Mouse (Mus musculus) forebrain, embryonic 13.5 days (tissue): ENCODE measurements around the gene Urgcp. TPM values are rescaled to one million over a fixed set of nuclear protein-coding genes. Genes with fewer than 3 reads are reported as not detected.
A peak's percentile ranks its signal among the peaks of the same experiment; 100 is the strongest.
"Not testable (repeated sequence)": the region's sequence is repeated elsewhere in the genome, so short reads cannot be mapped to it uniquely, and the experiment has no call there.

Experiments used
- ATAC-seq: fragments of 200-750 bp; cut with Nextera tagmentation; 2 replicates; pipeline ENCODE4 v1.8.0; 2017
- H3K27ac ChIP-seq: fragments of 300-500 bp; sonication (generic); 2 replicates; pipeline ENCODE4 v1.5.1; 2015; ENCODE audit warnings: inconsistent platforms, mild to moderate bottlenecking, moderate library complexity
- H3K27me3 ChIP-seq: fragments of 300-500 bp; sonication (generic); 2 replicates; pipeline ENCODE4 v1.6.1; 2015; ENCODE audit warnings: mild to moderate bottlenecking, inconsistent platforms
- H3K36me3 ChIP-seq: fragments of 300-500 bp; sonication (generic); 2 replicates; pipeline ENCODE4 v1.6.1; 2015; ENCODE audit warnings: mild to moderate bottlenecking, inconsistent platforms; ENCODE audit not compliant: poor library complexity, severe bottlenecking
- H3K4me1 ChIP-seq: fragments of 300-500 bp; sonication (generic); 2 replicates; pipeline ENCODE4 v1.6.1; 2015; ENCODE audit warnings: inconsistent platforms
- H3K4me2 ChIP-seq: fragments of 300-500 bp; sonication (generic); 2 replicates; pipeline ENCODE4 v1.6.1; 2015; ENCODE audit warnings: inconsistent platforms, mild to moderate bottlenecking, moderate library complexity
- H3K4me3 ChIP-seq: fragments of 300-500 bp; sonication (generic); 2 replicates; pipeline ENCODE4 v1.5.1; 2015; ENCODE audit warnings: mild to moderate bottlenecking, inconsistent platforms
- H3K9ac ChIP-seq: fragments of 300-500 bp; sonication (generic); 2 replicates; pipeline ENCODE4 v1.6.1; 2015; ENCODE audit warnings: mild to moderate bottlenecking, inconsistent platforms
- H3K9me3 ChIP-seq: fragments of 300-500 bp; sonication (generic); replicated peaks from 2 replicates; pipeline ENCODE4 v1.6.1; 2016; ENCODE audit warnings: inconsistent platforms
- WGBS: fragments of 180-500 bp; shearing (Covaris S2); methylation state at CpG from one replicate; pipeline ENCODE4 v1.1.7; 2015; 5-methylcytosine and 5-hydroxymethylcytosine counted together
- polyA plus RNA-seq: library from polyadenylated mRNA; unstranded; fragments of >200 nt; fragmentation: Nextera tagmentation; extraction: Ambion mirVana; gene quantifications from 2 replicates; pipeline ENCODE4 v1.2.1, GENCODE M21; 2015

Urgcp gene
- polyA plus RNA-seq, result 24.9 and 25.7 TPM in 2 replicates

GRCm38 (mm10) chr11:5761820-5762632 lies at the start of gene Urgcp:
Urgcp (minus strand) TSS chr11:5762376.
- ATAC-seq, result peak; percentile 98
- WGBS, result under 1% methylated on average over 67 of the region's 68 CpGs
- Histone ChIP-seq H3K4me1 (peaks cover 15% of the 10 kb centered on the region), H3K4me2 (peak within 1 kb of the TSS; percentile 69), H3K27ac (peak within 1 kb of the TSS; percentile 93), H3K4me3 (peak within 1 kb of the TSS; percentile 83), H3K36me3 (0 out of 2 replicates have a peak, but pooled peaks cover 7% of the 10 kb centered on the region), H3K9me3 (no peaks in the 10 kb centered on the region), H3K27me3 (no peaks in the 10 kb centered on the region), H3K9ac (peak within 1 kb of the TSS; percentile 89)

DNA sequence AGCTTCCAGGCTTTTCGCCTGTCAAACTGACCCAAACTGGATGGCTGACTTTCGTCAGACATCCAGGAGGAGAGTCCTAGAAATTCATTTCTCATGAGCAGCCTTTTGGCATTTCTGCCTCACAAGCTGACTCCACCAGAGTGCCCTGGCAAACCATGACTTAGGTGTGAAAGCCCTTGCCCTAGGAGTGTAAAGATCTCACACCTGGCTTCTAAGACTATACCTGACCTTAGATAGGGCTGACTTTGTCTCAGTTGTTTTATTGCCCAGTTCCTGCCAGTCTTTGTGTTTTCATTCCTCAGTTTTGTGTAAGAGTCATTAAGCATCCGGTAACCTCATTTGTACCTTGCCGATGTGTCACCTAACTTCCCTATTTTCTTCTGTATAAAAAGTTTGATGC lies 47.3 kb upstream of the Urgcp start:
- not testable (repeated sequence) for H3K36me3 ChIP-seq, H3K4me1 ChIP-seq, H3K27me3 ChIP-seq, H3K4me3 ChIP-seq, H3K9me3 ChIP-seq, H3K9ac ChIP-seq, ATAC-seq, H3K4me2 ChIP-seq, H3K27ac ChIP-seq
- 93% methylated on average over 4 of the region's 4 CpGs for WGBS

- no peaks in the 10 kb centered on the region for H3K27me3 ChIP-seq
- 85% methylated on average over 9 of the region's 9 CpGs for whole genome bisulfite sequencing
- H3K4me1 ChIP-seq, result 0 out of 2 replicates have a peak, but pooled peaks cover 6% of the 10 kb centered on the region
- H3K9me3 ChIP-seq, result no peaks in the 10 kb centered on the region
- ATAC-seq, result no peak
- no peak overlapping the region for H3K9ac ChIP-seq
- no peaks in the 10 kb centered on the region for H3K36me3 ChIP-seq
- H3K27ac ChIP-seq, result no peak overlapping the region
- no peak overlapping the region for H3K4me2 ChIP-seq
- no peak overlapping the region for H3K4me3 ChIP-seq
Measured at GRCm38 (mm10) chr11:5807956-5808355, 45.8 kb upstream of the Urgcp start.

GRCm38 (mm10) chr11:5805711-5806110 lies 43.5 kb upstream of the Urgcp start:
- 87% methylated on average over 3 of the region's 3 CpGs for WGBS
- Histone ChIP-seq H3K4me2 (no peak overlapping the region), H3K4me1 (0 out of 2 replicates have a peak, but pooled peaks cover 6% of the 10 kb centered on the region), H3K27ac (no peak overlapping the region), H3K4me3 (no peak overlapping the region), H3K9me3 (no peaks in the 10 kb centered on the region), H3K27me3 (no peaks in the 10 kb centered on the region), H3K9ac (no peak overlapping the region), H3K36me3 (peaks cover 11% of the 10 kb centered on the region)
- ATAC-seq, result no peak

GRCm38 (mm10) chr11:5804174-5804573 lies 42.0 kb upstream of the Urgcp start:
- no peak overlapping the region for H3K4me3 ChIP-seq
- no peak overlapping the region for H3K4me2 ChIP-seq
- ATAC-seq, result no peak
- H3K27ac ChIP-seq, result no peak overlapping the region
- WGBS, result 73% methylated on average over 5 of the region's 5 CpGs
- 0 out of 2 replicates have a peak, but pooled peaks cover 6% of the 10 kb centered on the region for H3K4me1 ChIP-seq
- no peak overlapping the region for H3K9ac ChIP-seq
- no peaks in the 10 kb centered on the region for H3K27me3 ChIP-seq
- peaks cover 27% of the 10 kb centered on the region for H3K36me3 ChIP-seq
- no peaks in the 10 kb centered on the region for H3K9me3 ChIP-seq

- H3K4me3 ChIP-seq, result no peak within 1 kb of the TSS
- WGBS, result 51% methylated on average over 8 of the region's 8 CpGs
- no peak within 1 kb of the TSS for H3K9ac ChIP-seq
- no peaks in the 10 kb centered on the region for H3K27me3 ChIP-seq
- H3K4me2 ChIP-seq, result no peak within 1 kb of the TSS
- H3K27ac ChIP-seq, result no peak within 1 kb of the TSS
- peaks cover 33% of the 10 kb centered on the region for H3K36me3 ChIP-seq
- no peaks in the 10 kb centered on the region for H3K9me3 ChIP-seq
- 0 out of 2 replicates have a peak, but pooled peaks cover 6% of the 10 kb centered on the region for H3K4me1 ChIP-seq
- ATAC-seq, result peak; percentile 12; the same call in 1 of the 2 replicates
Measured at GRCm38 (mm10) chr11:5803551-5803981, 41.4 kb upstream of the Urgcp start, which contains the start of gene Pgam2. Pgam2 (minus strand) TSS chr11:5803733.

GRCm38 (mm10) chr11:5802457-5803217 lies 40.5 kb upstream of the Urgcp start:
- Histone ChIP-seq H3K36me3 (peaks cover 41% of the 10 kb centered on the region), H3K4me1 (0 out of 2 replicates have a peak, but pooled peaks cover 6% of the 10 kb centered on the region), H3K27ac (no peak overlapping the region), H3K27me3 (no peaks in the 10 kb centered on the region), H3K4me2 (no peak overlapping the region), H3K4me3 (no peak overlapping the region), H3K9ac (no peak overlapping the region), H3K9me3 (no peaks in the 10 kb centered on the region)
- WGBS, result 75% methylated on average over 8 of the region's 8 CpGs
- peak; percentile 20; the same call in 1 of the 2 replicates for ATAC-seq

DNA sequence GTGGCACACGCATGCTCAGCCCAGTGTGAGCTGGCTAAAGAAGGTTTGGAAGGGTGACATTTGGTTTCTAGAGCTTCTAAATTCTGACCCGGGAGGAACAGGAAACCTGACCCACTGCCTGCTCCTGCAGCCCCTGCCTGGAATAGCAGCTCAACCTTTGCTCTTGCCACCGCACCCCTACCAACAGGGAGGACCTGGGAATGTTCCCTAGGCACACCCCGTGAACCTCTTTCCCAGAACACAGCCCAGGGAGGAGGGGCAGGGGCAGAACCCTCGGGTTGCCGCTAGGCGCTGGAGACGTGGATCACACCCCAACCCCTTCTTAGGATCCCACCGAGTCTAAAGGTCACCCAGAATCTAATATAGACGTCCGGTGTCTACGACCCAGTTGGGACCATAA lies 39.8 kb upstream of the Urgcp start:
- H3K36me3 ChIP-seq, result peaks cover 47% of the 10 kb centered on the region
- H3K4me3 ChIP-seq, result no peak overlapping the region
- H3K4me2 ChIP-seq, result no peak overlapping the region
- H3K27me3 ChIP-seq, result no peaks in the 10 kb centered on the region
- 0 out of 2 replicates have a peak, but pooled peaks cover 6% of the 10 kb centered on the region for H3K4me1 ChIP-seq
- H3K27ac ChIP-seq, result no peak overlapping the region
- no peak overlapping the region for H3K9ac ChIP-seq
- no peaks in the 10 kb centered on the region for H3K9me3 ChIP-seq
- WGBS, result 77% methylated on average over 12 of the region's 12 CpGs
- ATAC-seq, result 0 out of 2 replicates have a peak, but pooled peaks have one; percentile 11

GRCm38 (mm10) chr11:5801511-5801910 lies 39.3 kb upstream of the Urgcp start:
- H3K4me1 ChIP-seq, result 0 out of 2 replicates have a peak, but pooled peaks cover 6% of the 10 kb centered on the region
- no peaks in the 10 kb centered on the region for H3K27me3 ChIP-seq
- H3K4me3 ChIP-seq, result no peak overlapping the region
- no peak overlapping the region for H3K9ac ChIP-seq
- no peak for ATAC-seq
- WGBS, result 95% methylated on average over 16 of the region's 16 CpGs
- peaks cover 52% of the 10 kb centered on the region for H3K36me3 ChIP-seq
- no peak overlapping the region for H3K4me2 ChIP-seq
- no peak overlapping the region for H3K27ac ChIP-seq
- H3K9me3 ChIP-seq, result no peaks in the 10 kb centered on the region

GRCm38 (mm10) chr11:5799621-5800490 lies 37.7 kb upstream of the Urgcp start:
- no peak for ATAC-seq
- Histone ChIP-seq H3K4me3 (no peak overlapping the region), H3K36me3 (peaks cover 69% of the 10 kb centered on the region), H3K27me3 (no peaks in the 10 kb centered on the region), H3K4me2 (no peak overlapping the region), H3K9ac (no peak overlapping the region), H3K9me3 (no peaks in the 10 kb centered on the region), H3K27ac (no peak overlapping the region), H3K4me1 (0 out of 2 replicates have a peak, but pooled peaks cover 6% of the 10 kb centered on the region)
- 88% methylated on average over 17 of the region's 17 CpGs for WGBS

- Histone ChIP-seq H3K27ac (no peak overlapping the region), H3K36me3 (peaks cover 85% of the 10 kb centered on the region), H3K27me3 (no peaks in the 10 kb centered on the region), H3K4me3 (no peak overlapping the region), H3K4me1 (no peaks in the 10 kb centered on the region), H3K9me3 (no peaks in the 10 kb centered on the region), H3K4me2 (no peak overlapping the region), H3K9ac (no peak overlapping the region)
- ATAC-seq, result no peak
- WGBS, result 87% methylated on average over 5 of the region's 5 CpGs
Measured at GRCm38 (mm10) chr11:5797928-5798327, 35.8 kb upstream of the Urgcp start.
